Mouse (Mus musculus): ENCODE results near the gene Prkar2b. TPM values are rescaled to one million over a fixed set of nuclear protein-coding genes. Genes with fewer than 3 reads are reported as not detected.

Gene Prkar2b
- polyA plus RNA-seq, 1 experiment, result 8.9 TPM

DNA sequence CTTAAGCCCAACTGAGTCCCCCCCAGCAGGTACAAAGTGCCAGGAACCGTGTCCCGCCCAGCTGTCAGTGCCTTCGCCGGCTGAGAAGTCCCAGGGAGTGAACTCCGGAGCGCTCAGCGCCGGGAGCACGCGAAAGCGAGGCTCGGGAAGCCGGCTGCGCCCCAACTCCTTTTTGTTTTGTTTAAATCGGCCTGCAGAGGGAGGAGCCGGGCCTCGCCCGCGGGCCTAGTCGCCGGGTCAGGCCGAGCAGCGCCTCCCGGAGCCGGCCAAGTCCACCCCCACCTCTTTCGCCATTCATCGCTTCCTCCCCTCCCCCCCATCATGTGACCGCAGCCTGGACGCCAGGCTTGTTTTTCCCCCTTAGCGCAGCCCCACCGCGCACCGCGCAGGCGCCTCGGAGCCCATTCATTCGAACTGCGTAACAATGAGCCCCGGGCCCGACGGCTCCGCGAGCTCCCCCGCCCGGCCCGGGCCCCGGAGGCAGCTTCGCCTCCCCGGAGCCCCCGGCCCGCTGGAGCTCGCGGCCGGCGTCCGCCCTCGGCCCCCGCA lies 111.8 kb downstream of the Prkar2b start:
- Histone ChIP-seq H3K4me3 (ENCODE audit: low read depth, low read length) (peak overlapping the region; percentile 76), H3K27ac (ENCODE audit: insufficient read depth, low read length) (peak overlapping the region; percentile 64), H3K9me3 (replicated peaks; ENCODE audit: control insufficient read depth, insufficient read depth, low read length, poor library complexity, severe bottlenecking) (no peaks in the 10 kb centered on the region), H3K4me1 (ENCODE audit: control insufficient read depth, insufficient read depth, low read length) (peaks cover 3% of the 10 kb centered on the region), H3K9ac (ENCODE audit: low read depth, poor library complexity, severe bottlenecking) (peak overlapping the region; percentile 98), H3K36me3 (ENCODE audit: control insufficient read depth, insufficient read depth, low read length, poor library complexity, severe bottlenecking) (no peaks in the 10 kb centered on the region), H3K27me3 (ENCODE audit: control insufficient read depth, insufficient read depth, low read length, poor library complexity, severe bottlenecking) (no peaks in the 10 kb centered on the region)
- no peak for TF ChIP-seq POLR2A (IDR thresholded peaks at IDR 0.05; ENCODE audit: insufficient read depth, low read length)
- peak; percentile 87 for TF ChIP-seq EP300 (IDR thresholded peaks at IDR 0.05; ENCODE audit: insufficient read depth, low read depth, low read length)

DNA sequence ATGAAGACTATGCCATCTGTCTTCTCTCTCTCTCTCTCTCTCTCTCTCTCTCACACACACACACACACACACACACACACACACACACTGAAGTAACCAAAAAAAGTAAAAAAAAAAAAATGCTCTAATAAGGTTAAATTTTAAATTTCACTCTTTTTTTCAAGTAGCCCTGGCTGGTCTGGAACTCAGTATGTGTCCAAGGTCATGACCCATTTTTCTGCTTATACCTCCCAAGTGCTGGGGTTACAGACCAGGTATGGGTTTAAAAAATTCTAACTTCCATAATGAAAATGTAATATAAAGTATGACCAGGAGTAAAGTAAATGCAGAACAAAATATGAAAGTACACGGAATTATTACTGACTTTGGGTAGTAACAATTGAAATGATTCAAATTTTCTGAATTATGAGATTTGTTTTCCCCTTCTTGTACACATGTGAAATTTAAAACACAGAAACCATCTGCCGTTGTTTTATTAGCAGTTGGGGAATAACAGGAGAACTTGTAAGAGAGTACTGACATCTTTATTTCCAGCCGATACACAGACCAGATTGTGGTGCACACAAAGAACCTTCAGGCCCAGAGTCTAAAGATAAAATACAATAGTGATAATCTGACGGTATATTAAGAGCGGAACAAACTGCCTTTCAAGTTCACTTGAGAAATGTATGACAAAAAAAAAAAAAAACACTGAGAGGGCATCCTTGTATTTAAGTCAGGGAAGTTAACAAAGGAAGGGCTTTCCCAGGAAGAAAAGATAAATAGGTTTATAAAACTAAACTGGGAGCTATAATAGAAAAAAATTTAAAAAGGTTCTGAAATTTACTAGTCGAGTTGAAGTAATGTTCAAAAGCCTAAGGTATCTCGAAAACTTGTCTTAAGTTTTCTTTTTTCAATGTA lies 112.7 kb downstream of the Prkar2b start:
- peak overlapping the region; percentile 64 for H3K27ac ChIP-seq (ENCODE audit: insufficient read depth, low read length)
- no peaks in the 10 kb centered on the region for H3K27me3 ChIP-seq (ENCODE audit: control insufficient read depth, insufficient read depth, low read length, poor library complexity, severe bottlenecking)
- H3K36me3 ChIP-seq (ENCODE audit: control insufficient read depth, insufficient read depth, low read length, poor library complexity, severe bottlenecking), result peaks cover 4% of the 10 kb centered on the region
- peaks cover 3% of the 10 kb centered on the region for H3K4me1 ChIP-seq (ENCODE audit: control insufficient read depth, insufficient read depth, low read length)
- H3K4me3 ChIP-seq (ENCODE audit: low read depth, low read length), result peak overlapping the region; percentile 76; the same call in 1 of the 2 replicates
- peak overlapping the region; percentile 98 for H3K9ac ChIP-seq (ENCODE audit: low read depth, poor library complexity, severe bottlenecking)
- no peaks in the 10 kb centered on the region for H3K9me3 ChIP-seq (replicated peaks; ENCODE audit: control insufficient read depth, insufficient read depth, low read length, poor library complexity, severe bottlenecking)
- TF ChIP-seq POLR2A (IDR thresholded peaks at IDR 0.05; ENCODE audit: insufficient read depth, low read length), result no peak
- no peak for TF ChIP-seq EP300 (IDR thresholded peaks at IDR 0.05; ENCODE audit: insufficient read depth, low read depth, low read length)
- no peak for TF ChIP-seq CTCF (IDR thresholded peaks at IDR 0.05; ENCODE audit: low read depth, low read length)

DNA sequence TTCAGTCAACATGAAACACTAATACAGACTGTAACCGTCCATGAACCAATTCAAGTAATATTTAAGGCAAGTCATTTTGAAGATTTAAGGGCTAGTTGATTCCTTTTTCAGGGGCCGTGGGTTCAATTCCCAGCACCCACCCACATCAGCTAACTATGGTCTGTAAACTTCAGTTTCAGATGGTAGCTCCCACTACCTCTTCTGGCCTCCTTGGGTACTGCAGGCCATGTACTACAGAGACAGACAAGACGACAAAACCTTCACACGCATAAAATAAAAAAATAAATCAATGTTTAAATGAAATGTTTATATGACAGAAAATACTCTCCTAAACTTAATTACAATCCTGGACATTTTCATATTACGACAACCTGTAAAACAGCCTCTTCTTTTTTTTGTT lies 113.6 kb downstream of the Prkar2b start:
- no peaks in the 10 kb centered on the region for H3K9me3 ChIP-seq (replicated peaks; ENCODE audit: control insufficient read depth, insufficient read depth, low read length, poor library complexity, severe bottlenecking)
- H3K27me3 ChIP-seq (ENCODE audit: control insufficient read depth, insufficient read depth, low read length, poor library complexity, severe bottlenecking), result no peaks in the 10 kb centered on the region
- H3K27ac ChIP-seq (ENCODE audit: insufficient read depth, low read length), result no peak overlapping the region
- TF ChIP-seq CTCF (IDR thresholded peaks at IDR 0.05; ENCODE audit: low read depth, low read length) (no peak), POLR2A (IDR thresholded peaks at IDR 0.05; ENCODE audit: insufficient read depth, low read length) (no peak), EP300 (IDR thresholded peaks at IDR 0.05; ENCODE audit: insufficient read depth, low read depth, low read length) (no peak)
- no peak overlapping the region; the same call in 1 of the 2 replicates for H3K9ac ChIP-seq (ENCODE audit: low read depth, poor library complexity, severe bottlenecking)
- H3K4me3 ChIP-seq (ENCODE audit: low read depth, low read length), result no peak overlapping the region
- H3K36me3 ChIP-seq (ENCODE audit: control insufficient read depth, insufficient read depth, low read length, poor library complexity, severe bottlenecking), result peaks cover 12% of the 10 kb centered on the region
- peaks cover 3% of the 10 kb centered on the region for H3K4me1 ChIP-seq (ENCODE audit: control insufficient read depth, insufficient read depth, low read length)

DNA sequence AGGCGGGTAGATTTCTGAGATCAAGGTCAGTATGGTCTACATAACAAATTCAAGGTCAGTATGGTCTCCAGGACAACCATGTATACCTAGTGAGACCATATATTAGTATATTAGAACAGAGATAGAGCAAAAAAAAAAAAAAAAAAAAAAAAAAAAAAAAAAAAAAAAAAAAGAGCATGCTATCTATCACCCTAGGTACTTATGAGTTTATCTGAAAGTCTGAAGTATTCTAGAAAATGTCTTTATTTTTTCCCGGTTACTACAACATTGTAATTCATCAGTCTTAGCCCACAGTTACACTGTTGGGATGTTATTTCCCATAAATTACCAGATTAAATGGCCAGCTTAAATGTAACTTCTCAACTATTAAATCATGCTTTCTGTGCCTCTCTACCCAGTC lies 116.7 kb downstream of the Prkar2b start:
- no peak overlapping the region for H3K4me3 ChIP-seq (ENCODE audit: low read depth, low read length)
- H3K9ac ChIP-seq (ENCODE audit: low read depth, poor library complexity, severe bottlenecking), result no peak overlapping the region
- no peaks in the 10 kb centered on the region for H3K27me3 ChIP-seq (ENCODE audit: control insufficient read depth, insufficient read depth, low read length, poor library complexity, severe bottlenecking)
- no peaks in the 10 kb centered on the region for H3K9me3 ChIP-seq (replicated peaks; ENCODE audit: control insufficient read depth, insufficient read depth, low read length, poor library complexity, severe bottlenecking)
- no peak for TF ChIP-seq POLR2A (IDR thresholded peaks at IDR 0.05; ENCODE audit: insufficient read depth, low read length)
- no peak for TF ChIP-seq CTCF (IDR thresholded peaks at IDR 0.05; ENCODE audit: low read depth, low read length)
- no peak for TF ChIP-seq EP300 (IDR thresholded peaks at IDR 0.05; ENCODE audit: insufficient read depth, low read depth, low read length)
- no peak overlapping the region for H3K27ac ChIP-seq (ENCODE audit: insufficient read depth, low read length)
- peaks cover 3% of the 10 kb centered on the region for H3K4me1 ChIP-seq (ENCODE audit: control insufficient read depth, insufficient read depth, low read length)
- H3K36me3 ChIP-seq (ENCODE audit: control insufficient read depth, insufficient read depth, low read length, poor library complexity, severe bottlenecking), result peaks cover 30% of the 10 kb centered on the region

DNA sequence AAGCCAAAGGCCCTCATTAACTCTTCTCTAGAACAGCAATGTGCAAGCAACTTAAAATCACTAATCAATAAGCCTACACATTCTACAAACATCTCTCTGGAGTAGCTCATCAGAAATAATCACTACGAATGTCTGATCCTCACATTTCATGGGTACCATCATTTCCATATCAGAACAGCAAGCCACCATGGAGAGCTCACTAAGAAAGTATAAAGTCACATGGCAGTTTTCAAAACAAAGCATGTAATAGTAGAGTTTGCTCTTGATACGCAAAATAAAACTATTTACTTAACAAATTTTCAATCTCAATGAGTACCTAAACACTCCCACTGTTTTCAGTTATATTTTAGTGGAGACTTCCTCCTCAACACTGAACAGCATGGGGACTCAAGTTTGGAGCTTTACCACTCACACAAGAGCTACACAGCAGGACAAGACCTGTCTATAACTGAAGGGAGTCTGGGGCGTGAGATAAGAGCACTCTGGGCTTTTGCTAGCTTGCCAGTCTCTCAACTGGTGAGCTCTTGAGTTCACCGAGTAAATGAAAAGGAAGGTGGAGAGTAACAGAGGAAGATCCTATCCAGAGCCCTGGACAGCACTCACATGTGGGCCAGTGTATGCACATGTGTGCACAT lies 118.0 kb downstream of the Prkar2b start:
- H3K27me3 ChIP-seq (ENCODE audit: control insufficient read depth, insufficient read depth, low read length, poor library complexity, severe bottlenecking), result no peaks in the 10 kb centered on the region
- H3K9ac ChIP-seq (ENCODE audit: low read depth, poor library complexity, severe bottlenecking), result no peak overlapping the region
- H3K4me3 ChIP-seq (ENCODE audit: low read depth, low read length), result no peak overlapping the region
- H3K36me3 ChIP-seq (ENCODE audit: control insufficient read depth, insufficient read depth, low read length, poor library complexity, severe bottlenecking), result peaks cover 35% of the 10 kb centered on the region
- H3K9me3 ChIP-seq (replicated peaks; ENCODE audit: control insufficient read depth, insufficient read depth, low read length, poor library complexity, severe bottlenecking), result no peaks in the 10 kb centered on the region
- H3K4me1 ChIP-seq (ENCODE audit: control insufficient read depth, insufficient read depth, low read length), result peaks cover under 1% of the 10 kb centered on the region
- H3K27ac ChIP-seq (ENCODE audit: insufficient read depth, low read length), result no peak overlapping the region
- TF ChIP-seq EP300 (IDR thresholded peaks at IDR 0.05; ENCODE audit: insufficient read depth, low read depth, low read length), result no peak

DNA sequence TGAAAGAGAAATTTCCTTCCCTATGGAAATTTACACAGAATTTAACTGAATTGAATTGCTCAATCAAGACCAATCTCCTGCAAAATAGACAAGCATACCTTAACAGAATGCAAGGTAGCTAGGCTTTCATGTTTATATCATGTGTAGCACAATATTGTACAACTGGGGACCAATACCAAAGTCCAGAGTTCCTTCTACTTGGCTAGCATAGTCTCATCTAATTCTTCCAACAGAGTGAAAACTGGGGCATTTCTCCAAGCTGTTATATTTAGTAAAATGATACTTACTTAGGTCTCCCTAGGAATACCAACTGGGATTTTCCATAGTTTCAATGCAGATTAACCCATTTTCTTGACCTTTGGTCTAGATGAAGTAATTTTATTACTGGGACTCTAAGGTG lies 122.1 kb downstream of the Prkar2b start:
- Histone ChIP-seq H3K9ac (ENCODE audit: low read depth, poor library complexity, severe bottlenecking) (no peak overlapping the region), H3K4me3 (ENCODE audit: low read depth, low read length) (no peak overlapping the region), H3K27me3 (ENCODE audit: control insufficient read depth, insufficient read depth, low read length, poor library complexity, severe bottlenecking) (no peaks in the 10 kb centered on the region), H3K9me3 (replicated peaks; ENCODE audit: control insufficient read depth, insufficient read depth, low read length, poor library complexity, severe bottlenecking) (no peaks in the 10 kb centered on the region), H3K36me3 (ENCODE audit: control insufficient read depth, insufficient read depth, low read length, poor library complexity, severe bottlenecking) (peaks cover 53% of the 10 kb centered on the region), H3K4me1 (ENCODE audit: control insufficient read depth, insufficient read depth, low read length) (no peaks in the 10 kb centered on the region), H3K27ac (ENCODE audit: insufficient read depth, low read length) (no peak overlapping the region)
- TF ChIP-seq POLR2A (IDR thresholded peaks at IDR 0.05; ENCODE audit: insufficient read depth, low read length) (no peak), EP300 (IDR thresholded peaks at IDR 0.05; ENCODE audit: insufficient read depth, low read depth, low read length) (no peak), CTCF (IDR thresholded peaks at IDR 0.05; ENCODE audit: low read depth, low read length) (no peak)

All from ES-Bruce4 (cell line).